Mouse (Mus musculus) spleen, adult 2 months (tissue): Measurements from ENCODE around the gene Rcor1. TPM values are rescaled to one million over a fixed set of nuclear protein-coding genes. Genes with fewer than 3 reads are reported as not detected.
"Not testable (repeated sequence)": the region's sequence is repeated elsewhere in the genome, so short reads cannot be mapped to it uniquely, and the experiment has no call there.

Experiments used
- DNase-seq, 2 experiments: peaks; one replicate each; pipeline versions ENCODE4 v3.0.0 to v3.0.0-alpha.2; 2012 to 2021; ENCODE audit warnings: low spot score in 2 of 2, low read depth in 1 of 2
- H3K27ac ChIP-seq: fragments of 200-500 bp; 2 replicates; pipeline ENCODE4 v1.5.1; 2012; ENCODE audit warnings: low read length, inconsistent platforms; ENCODE audit not compliant: insufficient read depth
- H3K27me3 ChIP-seq: fragments of 200-500 bp; 2 replicates; pipeline ENCODE4 v1.6.1; 2012; ENCODE audit warnings: mild to moderate bottlenecking, moderate library complexity, low read length, inconsistent platforms; ENCODE audit not compliant: control insufficient read depth, insufficient read depth
- H3K36me3 ChIP-seq: fragments of 200-500 bp; 2 replicates; pipeline ENCODE4 v1.6.1; 2012; ENCODE audit warnings: mild to moderate bottlenecking, low read length, inconsistent platforms; ENCODE audit not compliant: control insufficient read depth, insufficient read depth
- H3K4me1 ChIP-seq: fragments of 200-500 bp; 2 replicates; pipeline ENCODE4 v1.6.1; 2011; ENCODE audit warnings: inconsistent platforms; ENCODE audit not compliant: control insufficient read depth, insufficient read depth, insufficient read length
- H3K4me3 ChIP-seq: fragments of 200-500 bp; 2 replicates; pipeline ENCODE4 v1.5.1; 2011; ENCODE audit warnings: mild to moderate bottlenecking, inconsistent platforms; ENCODE audit not compliant: insufficient read depth, insufficient read length; ENCODE audit errors: extremely low read depth
- CTCF ChIP-seq: fragments of 200-500 bp; IDR thresholded peaks from 2 replicates; pipeline ENCODE4 v1.5.1; 2011; ENCODE audit warnings: mild to moderate bottlenecking, inconsistent platforms; ENCODE audit not compliant: insufficient read depth, insufficient read length, insufficient replicate concordance; ENCODE audit errors: extremely low read depth
- POLR2A ChIP-seq: fragments of 200-500 bp; IDR thresholded peaks from 2 replicates; pipeline ENCODE4 v1.6.1; 2011; ENCODE audit warnings: low read depth, low read length, inconsistent platforms
- WGBS: fragments of 180-500 bp; shearing (Covaris S2); methylation state at CpG from one replicate; pipeline ENCODE4 v1.1.7; 2018; 5-methylcytosine and 5-hydroxymethylcytosine counted together
- polyA plus RNA-seq: library from polyadenylated mRNA; depleted of rRNA; stranded (reverse); fragments of >200 nt; gene quantifications from 2 replicates; pipeline ENCODE4 v1.2.3, GENCODE M21; 2012

Gene Rcor1
- polyA plus RNA-seq, 1 experiment: 7.8 TPM

DNA sequence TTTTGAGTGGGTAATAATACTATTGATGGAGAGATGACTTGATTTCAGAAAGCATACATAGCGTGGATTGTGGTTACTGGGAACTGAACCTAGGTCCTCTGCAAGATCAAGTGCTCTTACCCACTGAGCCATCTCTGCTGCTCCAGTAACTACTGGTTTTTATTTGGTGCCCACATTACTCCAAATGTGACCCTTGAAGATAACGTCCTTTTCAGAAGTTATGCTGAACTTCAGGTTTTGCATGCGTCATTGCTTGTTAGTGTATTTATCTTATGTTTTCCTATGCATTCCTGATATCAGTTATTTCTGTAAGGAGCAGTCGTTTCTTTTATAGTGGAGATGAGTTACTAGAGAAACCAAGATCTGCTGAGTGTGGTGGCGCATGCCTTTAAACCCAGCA lies 26.2 kb downstream of the Rcor1 start:
- TF ChIP-seq CTCF (no peak), POLR2A (no peak)
- H3K4me3 ChIP-seq: no peak overlapping the region
- H3K27me3 ChIP-seq: no peaks in the 10 kb centered on the region
- H3K27ac ChIP-seq: no peak overlapping the region
- 87% methylated on average over 5 of the region's 5 CpGs for WGBS
- no peaks in the 10 kb centered on the region for H3K36me3 ChIP-seq
- no peaks in the 10 kb centered on the region for H3K4me1 ChIP-seq
- no peak for DNase-seq

DNA sequence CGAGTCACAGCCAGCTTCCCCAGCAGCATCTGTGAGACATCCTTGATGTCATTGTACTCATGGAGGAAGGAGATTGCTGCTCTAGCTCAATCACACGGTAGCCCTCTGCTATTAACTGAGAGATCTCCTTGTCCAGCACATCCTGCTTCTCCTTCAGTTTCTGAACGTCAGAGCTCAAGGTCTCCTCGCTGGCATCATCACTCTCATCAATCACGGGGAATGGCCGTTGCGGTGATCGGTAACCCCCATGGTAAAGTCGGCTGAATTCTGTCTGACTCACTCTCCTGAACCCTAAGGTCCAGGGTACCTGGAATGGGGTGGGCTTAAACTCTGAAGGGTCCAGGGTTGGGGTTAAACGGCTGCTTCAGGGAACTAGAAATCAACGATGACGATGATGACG lies 28.7 kb downstream of the Rcor1 start:
- DNase-seq: no peak
- H3K27me3 ChIP-seq: no peaks in the 10 kb centered on the region
- WGBS: 87% methylated on average over 13 of the region's 13 CpGs
- H3K27ac ChIP-seq: no peak overlapping the region
- H3K4me3 ChIP-seq: no peak overlapping the region
- no peak for TF ChIP-seq CTCF
- TF ChIP-seq POLR2A: no peak
- no peaks in the 10 kb centered on the region; the same call in 1 of the 2 replicates for H3K4me1 ChIP-seq
- H3K36me3 ChIP-seq: no peaks in the 10 kb centered on the region

GRCm38 (mm10) chr12:111069299-111069698 lies 30.1 kb downstream of the Rcor1 start:
- DNase-seq, H3K4me1 ChIP-seq, H3K36me3 ChIP-seq, H3K4me3 ChIP-seq, H3K27ac ChIP-seq, H3K27me3 ChIP-seq: not testable (repeated sequence)

DNA sequence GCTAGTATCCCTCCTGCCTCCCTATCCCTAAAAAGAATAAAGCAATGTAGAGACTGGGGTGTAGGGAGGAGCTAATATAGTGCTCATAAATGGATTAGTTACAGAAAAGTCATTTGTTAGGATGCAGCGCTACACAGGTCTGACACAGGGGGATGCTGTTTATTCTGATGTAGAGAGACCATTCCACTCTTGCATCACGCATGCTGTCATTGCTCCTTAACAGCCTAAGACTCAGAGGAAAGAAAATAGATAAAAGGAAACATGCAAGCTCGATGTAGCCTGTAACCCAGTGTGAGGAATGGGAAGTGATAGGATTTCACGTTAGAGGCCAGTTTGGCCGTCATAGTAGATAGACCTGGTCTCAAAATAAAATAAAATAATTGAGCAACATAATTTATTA lies 31.9 kb downstream of the Rcor1 start:
- no peak overlapping the region for H3K27ac ChIP-seq
- no peak for DNase-seq
- H3K4me1 ChIP-seq: no peaks in the 10 kb centered on the region; the same call in 1 of the 2 replicates
- H3K4me3 ChIP-seq: no peak overlapping the region
- TF ChIP-seq CTCF (no peak), POLR2A (no peak)
- 47% methylated on average over 5 of the region's 5 CpGs for WGBS
- no peaks in the 10 kb centered on the region for H3K27me3 ChIP-seq
- H3K36me3 ChIP-seq: no peaks in the 10 kb centered on the region

DNA sequence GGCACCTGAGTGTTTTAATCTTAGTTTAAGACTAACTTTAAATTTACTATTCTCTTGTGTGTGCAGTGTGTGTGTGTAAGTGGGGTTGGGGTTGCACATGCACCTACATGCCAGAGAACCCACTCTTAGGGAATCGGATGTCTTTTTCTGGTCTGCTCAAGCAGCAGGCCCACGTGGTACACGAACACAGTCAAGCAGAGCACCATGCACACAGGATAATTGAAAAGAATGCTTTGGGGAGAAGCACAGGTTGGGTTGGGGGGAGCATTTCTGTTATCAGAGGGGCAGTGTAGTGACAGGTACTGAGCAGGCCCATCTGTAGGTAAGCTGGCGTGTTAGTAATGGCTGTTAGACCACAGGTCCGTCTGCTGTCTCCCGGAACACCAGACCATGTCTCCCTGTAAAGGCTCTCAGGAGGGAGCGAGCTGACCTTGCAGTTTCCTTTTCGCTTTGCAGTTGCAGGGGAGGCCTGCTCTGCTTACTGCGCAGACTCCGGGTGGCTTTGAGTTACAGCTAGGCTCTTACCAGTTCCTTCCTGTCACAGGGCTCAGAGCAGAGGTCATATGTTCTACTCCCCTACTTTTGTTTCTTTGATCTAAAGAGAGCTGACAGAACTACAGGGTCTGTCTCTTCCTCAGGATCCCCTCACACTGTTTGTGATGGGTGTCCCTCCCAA lies 32.5 kb downstream of the Rcor1 start:
- Histone ChIP-seq H3K27me3 (no peaks in the 10 kb centered on the region), H3K4me3 (peak overlapping the region; percentile 44; the same call in 1 of the 2 replicates), H3K36me3 (no peaks in the 10 kb centered on the region), H3K4me1 (no peaks in the 10 kb centered on the region; the same call in 1 of the 2 replicates), H3K27ac (peak overlapping the region; percentile 73)
- TF ChIP-seq POLR2A (no peak), CTCF (no peak)
- DNase-seq: peak; percentile 79 to 82
- WGBS: 9% methylated on average over 10 of the region's 10 CpGs

GRCm38 (mm10) chr12:111076385-111076965 lies 37.3 kb downstream of the Rcor1 start:
- WGBS: 85% methylated on average over 12 of the region's 12 CpGs
- Histone ChIP-seq H3K36me3 (no peaks in the 10 kb centered on the region), H3K27ac (no peak overlapping the region), H3K4me1 (no peaks in the 10 kb centered on the region; the same call in 1 of the 2 replicates), H3K27me3 (no peaks in the 10 kb centered on the region), H3K4me3 (no peak overlapping the region)
- TF ChIP-seq CTCF (no peak), POLR2A (no peak)
- no peak for DNase-seq

- no peak for DNase-seq
- 85% methylated on average over 4 of the region's 4 CpGs for WGBS
- H3K27ac ChIP-seq: no peak overlapping the region
- TF ChIP-seq CTCF: no peak
- no peak for TF ChIP-seq POLR2A
- H3K36me3 ChIP-seq: peaks cover 2% of the 10 kb centered on the region
- no peaks in the 10 kb centered on the region for H3K4me1 ChIP-seq
- no peak overlapping the region for H3K4me3 ChIP-seq
- H3K27me3 ChIP-seq: no peaks in the 10 kb centered on the region
Measured at GRCm38 (mm10) chr12:111085579-111085978, 46.4 kb downstream of the Rcor1 start.
